Mouse (Mus musculus): ENCODE measurements around the gene Slc5a2. TPM values are rescaled to one million over a fixed set of nuclear protein-coding genes. Genes with fewer than 3 reads are reported as not detected.

Slc5a2 gene
- polyA plus RNA-seq, 1 experiment from 2014 or later: not detected

- 0 out of 2 replicates have a peak, but pooled peaks cover 4% of the 10 kb centered on the region for H3K4me1 ChIP-seq (replicated peaks; ENCODE audit: control insufficient read depth, insufficient read depth, low read length)
- DNase-seq (ENCODE audit: low spot score) (peak; percentile 100), ATAC-seq (ENCODE audit: low FRiP score) (peak; percentile 93)
- peak within 1 kb of the TSS; percentile 87 for H3K9ac ChIP-seq (ENCODE audit: low read depth, low read length)
- H3K27ac ChIP-seq (ENCODE audit: low read depth, low read length): peak within 1 kb of the TSS; percentile 94
- peak within 1 kb of the TSS; percentile 81 for H3K4me2 ChIP-seq (replicated peaks; ENCODE audit: low read depth, low read length)
- no peaks in the 10 kb centered on the region for H3K9me3 ChIP-seq (ENCODE audit: control insufficient read depth, low read length)
- under 1% methylated on average over 70 of the region's 72 CpGs for WGBS
- no peaks in the 10 kb centered on the region for H3K36me3 ChIP-seq (ENCODE audit: control insufficient read depth, insufficient read depth, low read length)
- no peaks in the 10 kb centered on the region for H3K27me3 ChIP-seq (ENCODE audit: control insufficient read depth, insufficient read depth, low read length)
- peak within 1 kb of the TSS; percentile 70 for H3K4me3 ChIP-seq (ENCODE audit: low read depth, low read length)
Measured at GRCm38 (mm10) chr7:128237927-128238778, 27.3 kb upstream of the Slc5a2 start, which contains the start of gene 9130023H24Rik. Gene 9130023H24Rik (minus strand): TSS chr7:128238031.

GRCm38 (mm10) chr7:128238991-128239390 lies 26.5 kb upstream of the Slc5a2 start:
- H3K9me3 ChIP-seq (ENCODE audit: control insufficient read depth, low read length): no peaks in the 10 kb centered on the region

GRCm38 (mm10) chr7:128240131-128240784 lies 25.2 kb upstream of the Slc5a2 start:
- Histone ChIP-seq H3K9ac (ENCODE audit: low read depth, low read length) (no peak overlapping the region), H3K9me3 (ENCODE audit: control insufficient read depth, low read length) (no peaks in the 10 kb centered on the region), H3K4me1 (replicated peaks; ENCODE audit: control insufficient read depth, insufficient read depth, low read length) (0 out of 2 replicates have a peak, but pooled peaks cover 4% of the 10 kb centered on the region), H3K4me3 (ENCODE audit: low read depth, low read length) (no peak overlapping the region), H3K27ac (ENCODE audit: low read depth, low read length) (no peak overlapping the region), H3K27me3 (ENCODE audit: control insufficient read depth, insufficient read depth, low read length) (no peaks in the 10 kb centered on the region), H3K36me3 (ENCODE audit: control insufficient read depth, insufficient read depth, low read length) (no peaks in the 10 kb centered on the region), H3K4me2 (replicated peaks; ENCODE audit: low read depth, low read length) (no peak overlapping the region)
- WGBS: 96% methylated on average over 27 of the region's 27 CpGs
- no peak for ATAC-seq (ENCODE audit: low FRiP score)
- no peak for DNase-seq (ENCODE audit: low spot score)

More at GRCm38 (mm10) chr7:128238991-128239390, 26.5 kb upstream of the Slc5a2 start:
- Histone ChIP-seq H3K27ac (ENCODE audit: low read depth, low read length) (no peak overlapping the region), H3K9ac (ENCODE audit: low read depth, low read length) (no peak overlapping the region), H3K36me3 (ENCODE audit: control insufficient read depth, insufficient read depth, low read length) (no peaks in the 10 kb centered on the region), H3K4me3 (ENCODE audit: low read depth, low read length) (peak overlapping the region; percentile 70), H3K27me3 (ENCODE audit: control insufficient read depth, insufficient read depth, low read length) (no peaks in the 10 kb centered on the region), H3K4me2 (replicated peaks; ENCODE audit: low read depth, low read length) (no peak overlapping the region), H3K4me1 (replicated peaks; ENCODE audit: control insufficient read depth, insufficient read depth, low read length) (0 out of 2 replicates have a peak, but pooled peaks cover 4% of the 10 kb centered on the region)
- DNase-seq (ENCODE audit: low spot score) (peak; percentile 55), ATAC-seq (ENCODE audit: low FRiP score) (no peak)
- WGBS: 33% methylated on average over 4 of the region's 4 CpGs

- H3K9ac ChIP-seq (ENCODE audit: low read depth, low read length): no peak overlapping the region
- H3K36me3 ChIP-seq (ENCODE audit: control insufficient read depth, insufficient read depth, low read length): no peaks in the 10 kb centered on the region
- no peak overlapping the region for H3K27ac ChIP-seq (ENCODE audit: low read depth, low read length)
- 96% methylated on average over 16 of the region's 16 CpGs for WGBS
- no peak overlapping the region for H3K4me2 ChIP-seq (replicated peaks; ENCODE audit: low read depth, low read length)
- no peak overlapping the region for H3K4me3 ChIP-seq (ENCODE audit: low read depth, low read length)
- ATAC-seq (ENCODE audit: low FRiP score) (no peak), DNase-seq (ENCODE audit: low spot score) (no peak)
- no peaks in the 10 kb centered on the region for H3K27me3 ChIP-seq (ENCODE audit: control insufficient read depth, insufficient read depth, low read length)
- H3K9me3 ChIP-seq (ENCODE audit: control insufficient read depth, low read length): no peaks in the 10 kb centered on the region
- no peaks in the 10 kb centered on the region for H3K4me1 ChIP-seq (replicated peaks; ENCODE audit: control insufficient read depth, insufficient read depth, low read length)
Measured at GRCm38 (mm10) chr7:128242331-128242730, 23.1 kb upstream of the Slc5a2 start.

GRCm38 (mm10) chr7:128243921-128244320 lies 21.5 kb upstream of the Slc5a2 start:
- Histone ChIP-seq H3K27me3 (ENCODE audit: control insufficient read depth, insufficient read depth, low read length) (no peaks in the 10 kb centered on the region), H3K4me2 (replicated peaks; ENCODE audit: low read depth, low read length) (no peak overlapping the region), H3K4me1 (replicated peaks; ENCODE audit: control insufficient read depth, insufficient read depth, low read length) (no peaks in the 10 kb centered on the region), H3K9ac (ENCODE audit: low read depth, low read length) (no peak overlapping the region), H3K27ac (ENCODE audit: low read depth, low read length) (no peak overlapping the region), H3K36me3 (ENCODE audit: control insufficient read depth, insufficient read depth, low read length) (no peaks in the 10 kb centered on the region), H3K9me3 (ENCODE audit: control insufficient read depth, low read length) (no peaks in the 10 kb centered on the region), H3K4me3 (ENCODE audit: low read depth, low read length) (no peak overlapping the region)
- WGBS: 47% methylated on average over 10 of the region's 10 CpGs
- ATAC-seq (ENCODE audit: low FRiP score): no peak
- no peak for DNase-seq (ENCODE audit: low spot score)

- 82% methylated on average over 18 of the region's 18 CpGs for WGBS
- Histone ChIP-seq H3K4me2 (replicated peaks; ENCODE audit: low read depth, low read length) (no peak overlapping the region), H3K9ac (ENCODE audit: low read depth, low read length) (0 out of 2 replicates have a peak overlapping the region, but pooled peaks have one; percentile 1), H3K4me1 (replicated peaks; ENCODE audit: control insufficient read depth, insufficient read depth, low read length) (no peaks in the 10 kb centered on the region), H3K27me3 (ENCODE audit: control insufficient read depth, insufficient read depth, low read length) (no peaks in the 10 kb centered on the region), H3K36me3 (ENCODE audit: control insufficient read depth, insufficient read depth, low read length) (no peaks in the 10 kb centered on the region), H3K27ac (ENCODE audit: low read depth, low read length) (no peak overlapping the region), H3K9me3 (ENCODE audit: control insufficient read depth, low read length) (no peaks in the 10 kb centered on the region), H3K4me3 (ENCODE audit: low read depth, low read length) (no peak overlapping the region)
- ATAC-seq (ENCODE audit: low FRiP score) (no peak), DNase-seq (ENCODE audit: low spot score) (no peak)
Measured at GRCm38 (mm10) chr7:128244410-128245025, 20.9 kb upstream of the Slc5a2 start.

- Histone ChIP-seq H3K4me1 (replicated peaks; ENCODE audit: control insufficient read depth, insufficient read depth, low read length) (no peaks in the 10 kb centered on the region), H3K9me3 (ENCODE audit: control insufficient read depth, low read length) (no peaks in the 10 kb centered on the region), H3K27me3 (ENCODE audit: control insufficient read depth, insufficient read depth, low read length) (no peaks in the 10 kb centered on the region), H3K9ac (ENCODE audit: low read depth, low read length) (no peak overlapping the region), H3K4me3 (ENCODE audit: low read depth, low read length) (no peak overlapping the region), H3K4me2 (replicated peaks; ENCODE audit: low read depth, low read length) (no peak overlapping the region), H3K36me3 (ENCODE audit: control insufficient read depth, insufficient read depth, low read length) (no peaks in the 10 kb centered on the region), H3K27ac (ENCODE audit: low read depth, low read length) (no peak overlapping the region)
- WGBS: 92% methylated on average over 4 of the region's 4 CpGs
- DNase-seq (ENCODE audit: low spot score): no peak
- ATAC-seq (ENCODE audit: low FRiP score): no peak
Measured at GRCm38 (mm10) chr7:128245547-128245946, 19.9 kb upstream of the Slc5a2 start.

- peak within 1 kb of the TSS; percentile 28 for H3K4me3 ChIP-seq (ENCODE audit: low read depth, low read length)
- H3K9me3 ChIP-seq (ENCODE audit: control insufficient read depth, low read length): no peaks in the 10 kb centered on the region
- H3K9ac ChIP-seq (ENCODE audit: low read depth, low read length): peak within 1 kb of the TSS; percentile 57
- peak; percentile 60 for DNase-seq (ENCODE audit: low spot score)
- peak within 1 kb of the TSS; percentile 52 for H3K4me2 ChIP-seq (replicated peaks; ENCODE audit: low read depth, low read length)
- H3K4me1 ChIP-seq (replicated peaks; ENCODE audit: control insufficient read depth, insufficient read depth, low read length): no peaks in the 10 kb centered on the region
- ATAC-seq (ENCODE audit: low FRiP score): peak; percentile 58
- H3K27me3 ChIP-seq (ENCODE audit: control insufficient read depth, insufficient read depth, low read length): peaks cover 3% of the 10 kb centered on the region; the same call in 1 of the 2 replicates
- no peaks in the 10 kb centered on the region for H3K36me3 ChIP-seq (ENCODE audit: control insufficient read depth, insufficient read depth, low read length)
- H3K27ac ChIP-seq (ENCODE audit: low read depth, low read length): peak within 1 kb of the TSS; percentile 17; the same call in 1 of the 2 replicates
- 4% methylated on average over 26 of the region's 30 CpGs for WGBS
Measured at GRCm38 (mm10) chr7:128246496-128247391, 18.7 kb upstream of the Slc5a2 start, which contains the start of gene Tgfb1i1. Gene Tgfb1i1 (plus strand): TSS chr7:128246812.

All from hindbrain, embryonic 11.5 days (tissue).